Mouse (Mus musculus) stomach, embryonic 14.5 days (tissue): ENCODE measurements at regions not wholly inside any gene's neighbourhood (a gene's known extent, or its start where the extent isn't known, plus 50 kb on each side); places are given as distances from the start of the nearest gene placed in this dataset.

Experiments
- ATAC-seq: fragments of 200-750 bp; cut with Nextera tagmentation; 2 replicates; pipeline ENCODE4 v1.8.0; 2017; ENCODE audit warnings: low read depth, moderate TSS enrichment; ENCODE audit not compliant: insufficient number of reproducible peaks, insufficient read depth, low FRiP score
- H3K27ac ChIP-seq: fragments of 300-500 bp; sonication (generic); 2 replicates; pipeline ENCODE4 v1.5.1; 2014; ENCODE audit warnings: mild to moderate bottlenecking, low read length, moderate library complexity, mixed read lengths
- H3K27me3 ChIP-seq: fragments of 300-500 bp; sonication (generic); 2 replicates; pipeline ENCODE4 v1.6.1; 2014; ENCODE audit warnings: low read length, control low read depth, mixed read lengths; ENCODE audit not compliant: control insufficient read depth, insufficient read depth
- H3K36me3 ChIP-seq: fragments of 300-500 bp; sonication (generic); 2 replicates; pipeline ENCODE4 v1.6.1; 2014; ENCODE audit warnings: mild to moderate bottlenecking, control low read depth, low read length, moderate library complexity, mixed read lengths; ENCODE audit not compliant: control insufficient read depth, insufficient read depth
- H3K4me1 ChIP-seq: fragments of 300-500 bp; sonication (generic); 2 replicates; pipeline ENCODE4 v1.6.1; 2014; ENCODE audit warnings: low read length, control low read depth, mixed read lengths; ENCODE audit not compliant: control insufficient read depth, insufficient read depth
- H3K4me2 ChIP-seq: fragments of 300-500 bp; sonication (generic); replicated peaks from 2 replicates; pipeline ENCODE4 v1.6.1; 2014; ENCODE audit warnings: low read depth, low read length, control low read depth
- H3K4me3 ChIP-seq: fragments of 300-500 bp; sonication (generic); 2 replicates; pipeline ENCODE4 v1.5.1; 2014; ENCODE audit warnings: low read depth, low read length, control low read depth
- H3K9ac ChIP-seq: fragments of 300-500 bp; sonication (generic); replicated peaks from 2 replicates; pipeline ENCODE4 v1.6.1; 2014; ENCODE audit warnings: low read depth, mild to moderate bottlenecking, control low read depth, low read length, moderate library complexity, mixed read lengths
- H3K9me3 ChIP-seq: fragments of 300-500 bp; sonication (generic); 2 replicates; pipeline ENCODE4 v1.6.1; 2016; ENCODE audit warnings: low read depth, low read length, control low read depth; ENCODE audit not compliant: control insufficient read depth
- WGBS: fragments of 180-500 bp; shearing (Covaris S2); extraction: QIAGEN DNeasy Blood & Tissue Kit; methylation state at CpG from one replicate; pipeline ENCODE4 v1.1.7; 2014; 5-methylcytosine and 5-hydroxymethylcytosine counted together

GRCm38 (mm10) chr8:89156909-89157308, 112.9 kb upstream of the Sall1 start:
- H3K4me2 ChIP-seq, result no peak overlapping the region
- no peaks in the 10 kb centered on the region for H3K36me3 ChIP-seq
- H3K4me1 ChIP-seq, result peaks cover 5% of the 10 kb centered on the region; the same call in 1 of the 2 replicates
- H3K9me3 ChIP-seq, result no peaks in the 10 kb centered on the region
- 86% methylated on average over 1 of the region's 1 CpGs for WGBS
- H3K9ac ChIP-seq, result no peak overlapping the region
- H3K4me3 ChIP-seq, result no peak overlapping the region
- 0 out of 2 replicates have a peak, but pooled peaks cover 2% of the 10 kb centered on the region for H3K27me3 ChIP-seq
- ATAC-seq, result no peak
- no peak overlapping the region for H3K27ac ChIP-seq

GRCm38 (mm10) chr8:89153605-89154004, 109.6 kb upstream of the Sall1 start:
- no peak overlapping the region for H3K4me3 ChIP-seq
- H3K9ac ChIP-seq, result no peak overlapping the region
- no peaks in the 10 kb centered on the region for H3K9me3 ChIP-seq
- H3K36me3 ChIP-seq, result no peaks in the 10 kb centered on the region
- peaks cover 5% of the 10 kb centered on the region; the same call in 1 of the 2 replicates for H3K4me1 ChIP-seq
- no peak overlapping the region for H3K27ac ChIP-seq
- 0 out of 2 replicates have a peak, but pooled peaks cover 2% of the 10 kb centered on the region for H3K27me3 ChIP-seq
- H3K4me2 ChIP-seq, result no peak overlapping the region
- 47% methylated on average over 3 of the region's 3 CpGs for WGBS
- ATAC-seq, result no peak

- Histone ChIP-seq H3K4me3 (no peak overlapping the region), H3K36me3 (no peaks in the 10 kb centered on the region), H3K27ac (no peak overlapping the region), H3K9me3 (no peaks in the 10 kb centered on the region), H3K9ac (no peak overlapping the region), H3K4me2 (no peak overlapping the region), H3K4me1 (peaks cover 5% of the 10 kb centered on the region; the same call in 1 of the 2 replicates), H3K27me3 (0 out of 2 replicates have a peak, but pooled peaks cover 2% of the 10 kb centered on the region)
- ATAC-seq, result no peak; the same call in 1 of the 2 replicates
- WGBS, result 24% methylated on average over 17 of the region's 17 CpGs
Observed at GRCm38 (mm10) chr8:89152867-89153595, 109.1 kb upstream of the Sall1 start.

- 46% methylated on average over 8 of the region's 8 CpGs for WGBS
- Histone ChIP-seq H3K9me3 (no peaks in the 10 kb centered on the region), H3K27ac (no peak overlapping the region), H3K36me3 (no peaks in the 10 kb centered on the region), H3K27me3 (0 out of 2 replicates have a peak, but pooled peaks cover 2% of the 10 kb centered on the region), H3K4me3 (no peak overlapping the region), H3K4me2 (no peak overlapping the region), H3K9ac (no peak overlapping the region), H3K4me1 (peaks cover 5% of the 10 kb centered on the region; the same call in 1 of the 2 replicates)
- ATAC-seq, result no peak
Observed at GRCm38 (mm10) chr8:89152331-89152730, 108.4 kb upstream of the Sall1 start.

GRCm38 (mm10) chr8:89150952-89151351, 107.0 kb upstream of the Sall1 start:
- Histone ChIP-seq H3K36me3 (no peaks in the 10 kb centered on the region), H3K9ac (no peak overlapping the region), H3K4me2 (no peak overlapping the region), H3K27ac (no peak overlapping the region), H3K4me1 (peaks cover 5% of the 10 kb centered on the region; the same call in 1 of the 2 replicates), H3K4me3 (no peak overlapping the region), H3K9me3 (no peaks in the 10 kb centered on the region), H3K27me3 (0 out of 2 replicates have a peak, but pooled peaks cover 2% of the 10 kb centered on the region)
- no peak for ATAC-seq
- 75% methylated on average over 2 of the region's 2 CpGs for WGBS

GRCm38 (mm10) chr8:89141529-89142235, 97.7 kb upstream of the Sall1 start:
- Histone ChIP-seq H3K27ac (no peak overlapping the region), H3K4me3 (no peak overlapping the region), H3K9me3 (no peaks in the 10 kb centered on the region), H3K4me2 (no peak overlapping the region), H3K36me3 (no peaks in the 10 kb centered on the region), H3K9ac (no peak overlapping the region), H3K4me1 (no peaks in the 10 kb centered on the region), H3K27me3 (0 out of 2 replicates have a peak, but pooled peaks cover 4% of the 10 kb centered on the region)
- ATAC-seq, result no peak
- WGBS, result 60% methylated on average over 8 of the region's 8 CpGs

GRCm38 (mm10) chr8:89139876-89140275, 95.9 kb upstream of the Sall1 start:
- Histone ChIP-seq H3K4me3 (no peak overlapping the region), H3K9me3 (no peaks in the 10 kb centered on the region), H3K27me3 (0 out of 2 replicates have a peak, but pooled peaks cover 4% of the 10 kb centered on the region), H3K9ac (no peak overlapping the region), H3K4me1 (no peaks in the 10 kb centered on the region), H3K36me3 (no peaks in the 10 kb centered on the region), H3K27ac (no peak overlapping the region), H3K4me2 (no peak overlapping the region)
- ATAC-seq, result no peak
- 67% methylated on average over 3 of the region's 3 CpGs for WGBS

GRCm38 (mm10) chr8:89138416-89139125, 94.6 kb upstream of the Sall1 start:
- H3K27me3 ChIP-seq, result no peaks in the 10 kb centered on the region
- ATAC-seq, result no peak
- no peaks in the 10 kb centered on the region for H3K9me3 ChIP-seq
- no peak overlapping the region for H3K4me2 ChIP-seq
- no peaks in the 10 kb centered on the region for H3K36me3 ChIP-seq
- no peak overlapping the region for H3K9ac ChIP-seq
- peaks cover 3% of the 10 kb centered on the region; the same call in 1 of the 2 replicates for H3K4me1 ChIP-seq
- no peak overlapping the region for H3K4me3 ChIP-seq
- no peak overlapping the region for H3K27ac ChIP-seq
- 52% methylated on average over 8 of the region's 8 CpGs for WGBS
